Mouse (Mus musculus) neutrophil, adult 59 days (primary cell): ENCODE results near the gene Mau2. TPM values are rescaled to one million over a fixed set of nuclear protein-coding genes. Genes with fewer than 3 reads are reported as not detected.

Experiments used
- total RNA-seq, 2 experiments: library from RNA; stranded (reverse); gene quantifications; 1 replicate in 1 of 2; 2 replicates in 1 of 2; pipeline ENCODE4 v1.2.4; 2023

The Mau2 gene
- total RNA-seq = 10 to 100 TPM; 69.7 to 79.3 TPM

DNA sequence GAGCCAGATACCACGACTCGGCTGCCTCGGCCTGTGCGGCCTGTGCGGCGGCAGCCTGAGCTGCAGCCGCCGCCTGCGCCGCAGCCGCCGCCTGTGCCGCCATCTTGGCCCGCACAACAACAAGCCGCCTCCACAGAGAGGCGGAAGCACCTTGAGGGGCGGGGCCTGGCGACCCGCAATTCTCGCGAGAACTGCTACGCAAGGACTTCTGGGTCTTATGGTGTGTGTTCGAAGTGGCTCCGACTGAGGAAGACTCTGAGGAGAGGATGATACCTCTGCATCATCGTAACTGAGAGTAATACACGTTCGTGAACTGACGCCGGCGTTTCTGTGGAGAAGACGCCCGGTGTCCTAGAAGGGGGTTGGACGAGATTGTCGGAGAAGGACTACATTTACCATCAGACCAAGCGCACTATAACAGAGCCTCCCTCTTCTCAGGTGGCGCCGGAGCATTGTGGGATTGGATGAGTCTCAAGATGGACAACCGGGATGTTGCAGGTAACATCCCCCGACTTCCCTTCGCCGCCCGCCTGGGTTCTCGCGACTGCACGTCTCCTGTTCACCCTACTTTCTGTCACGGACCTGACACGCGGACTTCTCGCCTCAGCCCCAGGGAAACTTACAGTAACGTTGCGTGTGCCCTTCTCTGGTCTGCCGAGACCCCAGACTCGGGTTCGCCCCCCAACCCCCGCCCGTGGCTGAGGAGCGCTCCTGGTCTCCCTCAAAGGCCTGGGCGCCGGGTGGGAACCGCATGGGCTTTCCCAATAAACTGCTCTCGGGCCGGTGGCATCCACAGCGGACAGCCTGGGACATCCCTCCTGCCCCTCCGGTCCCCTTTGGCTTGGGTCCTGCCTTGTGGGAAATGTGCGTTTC is at the start of gene Mau2, which contains the start of gene Sugp1:
Gene Mau2 (minus strand): TSS at position 152 of the 873 bp plus-strand sequence.
Gene Sugp1 (plus strand): TSS at position 231 of the 873 bp plus-strand sequence.

DNA sequence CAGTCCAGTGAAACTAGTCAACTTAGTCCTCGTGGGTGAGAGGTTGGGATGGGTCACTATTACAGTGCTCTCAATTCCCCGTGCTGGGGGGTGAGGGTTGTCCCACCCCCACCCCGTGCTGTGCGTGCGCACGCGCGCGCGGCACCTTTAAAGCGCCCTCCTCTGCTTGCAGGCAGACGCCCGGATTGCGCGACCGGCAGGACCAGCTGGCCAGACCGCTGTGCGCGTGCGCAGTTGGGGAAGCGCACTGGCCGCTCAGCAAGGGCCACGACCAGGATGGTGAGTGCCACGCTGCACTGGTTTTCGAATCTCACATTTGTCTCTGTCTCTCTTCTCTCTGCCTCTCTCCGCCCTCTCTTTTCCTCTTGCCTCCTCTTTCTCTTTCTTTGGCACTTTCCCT is 40.8 kb upstream of the Mau2 start, which contains the start of gene Hapln4:
Gene Hapln4 (plus strand): TSS at position 173 of the 400 bp plus-strand sequence.

DNA sequence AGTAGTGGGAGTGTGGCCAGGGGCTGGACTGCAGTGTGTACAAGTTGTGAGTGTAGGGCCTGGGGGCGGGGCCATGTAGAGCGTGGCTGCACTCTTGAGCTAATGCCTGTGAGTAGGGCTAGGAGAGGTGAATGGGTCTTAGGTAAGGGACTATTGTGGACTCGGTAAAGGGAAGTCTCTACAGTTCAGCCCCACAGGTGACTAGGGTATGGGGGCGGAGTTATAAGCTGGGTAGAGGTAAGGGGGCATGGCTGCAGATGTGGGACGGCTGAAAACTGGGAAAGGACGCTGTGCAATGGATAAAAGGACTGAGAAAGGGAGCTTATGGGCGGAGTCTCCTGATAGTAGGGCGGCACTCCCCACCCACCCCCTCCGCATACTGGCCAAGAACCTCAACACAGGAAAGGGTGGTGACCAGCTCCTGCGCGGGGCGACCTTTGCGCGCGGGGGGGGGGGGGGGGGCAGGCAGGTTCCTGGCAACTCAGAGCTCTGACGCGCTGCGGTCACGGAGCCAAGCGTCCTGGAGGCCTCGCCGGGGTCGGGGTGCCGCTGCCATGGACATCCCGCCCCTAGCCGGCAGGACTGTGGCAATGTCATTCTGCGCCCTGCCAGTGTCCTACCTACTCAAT is 30.0 kb upstream of the Mau2 start, which contains the start of gene Tm6sf2:
Gene Tm6sf2 (plus strand): TSS at position 484 of the 629 bp plus-strand sequence.

DNA sequence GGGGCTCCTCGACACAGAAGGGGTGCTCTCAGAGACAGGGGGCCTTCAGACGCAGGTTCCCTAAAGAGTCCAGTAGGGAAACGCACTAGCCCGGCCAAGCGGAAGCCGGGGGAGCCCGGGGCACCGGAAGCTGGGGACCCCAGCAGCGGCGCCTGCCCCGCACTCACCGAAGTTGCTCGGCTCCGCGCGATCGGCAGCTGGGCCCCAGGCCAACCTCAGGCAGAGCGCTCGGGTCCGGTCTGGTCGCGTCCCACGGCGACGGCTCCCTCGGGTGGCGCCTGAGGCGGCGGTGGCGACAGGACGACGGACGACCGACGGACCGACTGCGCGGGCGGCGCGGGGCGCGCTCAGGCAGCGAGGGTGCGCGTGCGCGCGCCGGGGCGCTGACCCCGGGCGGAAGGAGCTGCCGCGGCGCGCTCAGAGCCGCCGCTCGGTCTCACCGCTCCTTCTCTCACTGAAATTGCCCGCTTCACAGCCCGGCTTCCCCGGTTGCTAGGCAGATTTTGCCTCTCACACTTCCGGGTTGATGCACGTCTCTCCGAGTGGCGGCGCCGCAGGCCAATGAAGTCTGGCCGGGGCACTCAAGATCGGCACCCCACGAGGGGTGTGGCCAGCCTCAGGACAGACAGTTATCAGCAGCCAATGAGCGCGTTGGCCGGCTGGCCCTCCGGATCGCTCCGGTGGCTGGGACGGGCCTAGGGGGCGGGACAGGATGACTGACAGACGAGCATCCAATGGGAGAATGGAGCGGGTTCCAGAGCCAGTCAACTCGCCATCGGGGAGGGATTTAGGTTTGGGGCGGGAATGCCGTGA is 46.6 kb downstream of the Mau2 start, which contains the start of gene Gatad2a:
Gene Gatad2a (minus strand): TSS at position 609 of the 813 bp plus-strand sequence.

Other genes starting within 250 kb of the Mau2 start
- 100 to 1,000 TPM; 409 to 453 TPM for gene Gmip, start 234.1 kb downstream of the Mau2 start, total RNA-seq
- gene Lpar2, start 220.3 kb downstream of the Mau2 start, total RNA-seq = 1 to 10 TPM; 3.1 to 3.6 TPM
- gene Pbx4, start 210.2 kb downstream of the Mau2 start, total RNA-seq = 1 to 10 TPM; 1.1 to 2.9 TPM
- not detected for gene Cilp2, start 155.0 kb downstream of the Mau2 start, total RNA-seq
- 1 to 10 TPM in 1 of 2 experiments, under 1 TPM in 1; 0.53 to 1.1 TPM for gene Tssk6, start 140.6 kb downstream of the Mau2 start, total RNA-seq
- gene Ndufa13, start 140.2 kb downstream of the Mau2 start, total RNA-seq = 10 to 100 TPM; 57.7 to 58.4 TPM
- not detected for gene Yjefn3, start 140.0 kb downstream of the Mau2 start, total RNA-seq
- 10 to 100 TPM; 65.9 to 67.4 TPM for gene Gatad2a, start 46.4 kb downstream of the Mau2 start, total RNA-seq
- gene Sugp1, start 79 bp upstream of the Mau2 start, total RNA-seq = 10 to 100 TPM; 26.8 to 28.6 TPM
- gene Tm6sf2, start 30.2 kb upstream of the Mau2 start, total RNA-seq = not detected
- gene Hapln4, start 40.7 kb upstream of the Mau2 start, total RNA-seq = not detected
- not detected for gene Ncan, start 78.1 kb upstream of the Mau2 start, total RNA-seq
- 10 to 100 TPM in 1 of 2 experiments, 1 to 10 TPM in 1; 9.9 to 12.9 TPM for gene Nr2c2ap, start 88.6 kb upstream of the Mau2 start, total RNA-seq
- gene Rfxank, start 96.4 kb upstream of the Mau2 start, total RNA-seq = 10 to 100 TPM in 1 of 2 experiments, 1 to 10 TPM in 1; 9.8 to 16.9 TPM
- gene Borcs8, start 96.8 kb upstream of the Mau2 start, total RNA-seq = 10 to 100 TPM; 35.8 to 41.5 TPM
- under 1 TPM; 0.53 to 0.78 TPM for gene Mef2b, start 97.0 kb upstream of the Mau2 start, total RNA-seq
- gene Tmem161a, start 129.6 kb upstream of the Mau2 start, total RNA-seq = 10 to 100 TPM; 22.8 to 24.0 TPM
- gene Slc25a42, start 169.6 kb upstream of the Mau2 start, total RNA-seq = 1 to 10 TPM; 1.9 to 2.6 TPM
- gene Sugp2, start 191.5 kb upstream of the Mau2 start, total RNA-seq = 10 to 100 TPM; 27.7 to 31.9 TPM
- 1 to 10 TPM; 4.2 to 5.7 TPM for gene Armc6, start 191.7 kb upstream of the Mau2 start, total RNA-seq
- gene Homer3, start 240.1 kb upstream of the Mau2 start, total RNA-seq = 1 to 10 TPM; 8.3 to 9.6 TPM